Mouse (Mus musculus): ENCODE results near the gene BC049730.
"Not testable (repeated sequence)": the region's sequence is repeated elsewhere in the genome, so short reads cannot be mapped to it uniquely, and the experiment has no call there.

BC049730 gene

DNA sequence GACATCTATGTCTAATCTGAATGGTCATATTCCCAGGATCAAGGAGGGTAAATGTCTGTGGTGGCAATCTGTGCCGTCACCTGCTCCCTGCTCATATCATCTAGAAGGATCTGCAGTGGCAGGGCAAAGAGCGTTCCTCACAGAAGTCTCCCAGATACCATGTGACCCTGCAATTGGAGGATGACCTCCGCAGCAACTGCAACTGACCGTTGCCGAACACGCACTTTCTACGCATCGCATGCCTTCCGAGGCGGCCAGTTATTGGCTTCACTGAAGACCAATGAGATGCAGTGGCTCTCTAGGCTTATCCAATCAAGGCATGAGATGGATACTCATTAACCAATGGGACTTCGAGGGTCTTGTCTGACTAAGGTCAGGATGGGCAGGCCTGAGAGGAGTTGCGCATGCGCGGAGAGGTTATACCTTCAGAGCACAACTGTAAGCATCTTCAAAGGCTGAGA is at the start of gene BC049730:
Gene BC049730, plus strand, starts transcription at position 411 of the 461 bp plus-strand sequence.
- in situ Hi-C loops (cut with MseI, MboI) = no loop called here

- in situ Hi-C loops (cut with MseI, MboI) = no loop called here
Measured at GRCm38 (mm10) chr7:24659737-24660357, 49.2 kb upstream of the BC049730 start.

GRCm38 (mm10) chr7:24661118-24661904 is 47.7 kb upstream of the BC049730 start:
- in situ Hi-C loops (cut with MseI, MboI) = no loop called here

- in situ Hi-C loops (cut with MseI, MboI) = no loop called here
Measured at GRCm38 (mm10) chr7:24662575-24662974, 46.5 kb upstream of the BC049730 start.

DNA sequence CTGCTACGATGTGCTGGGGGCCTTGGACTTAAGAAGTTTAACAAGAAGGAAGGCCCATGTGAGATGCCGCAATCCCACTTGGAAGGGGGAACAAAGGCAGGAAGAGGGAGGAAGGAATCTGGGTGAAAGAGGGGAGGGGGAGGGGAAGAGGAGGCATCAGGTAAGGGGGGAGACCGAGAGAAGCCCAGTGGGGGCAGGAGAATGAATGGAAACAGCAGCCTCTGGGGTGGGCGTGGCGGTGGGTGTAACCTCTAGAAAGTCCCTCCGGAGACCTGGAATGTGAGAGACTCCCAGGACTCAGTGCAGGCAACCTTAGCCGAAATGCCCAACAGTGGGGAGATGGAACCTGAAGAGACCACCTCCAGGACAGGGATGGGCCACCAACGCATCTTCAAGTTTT is 44.7 kb upstream of the BC049730 start:
- in situ Hi-C loops (cut with MseI, MboI) = no loop called here

DNA sequence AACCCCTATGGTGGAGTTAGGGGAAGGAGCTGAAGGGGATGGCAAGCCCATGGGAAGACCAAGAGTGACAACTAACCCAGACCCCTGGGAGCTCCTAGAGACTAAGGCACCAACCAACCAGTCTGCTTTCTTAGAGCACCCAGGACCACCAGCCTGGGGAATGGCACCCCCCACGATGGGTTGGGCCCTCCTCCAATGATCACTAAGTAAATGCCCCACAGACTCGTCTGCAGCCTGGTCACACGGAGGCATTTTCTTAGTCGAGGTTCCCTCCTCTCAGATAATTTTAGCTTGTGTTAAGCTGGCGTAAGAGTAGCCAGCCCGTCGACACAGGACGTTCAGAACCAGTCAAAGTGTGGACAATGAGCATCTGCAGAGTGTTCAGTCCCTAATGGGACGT is 44.1 kb upstream of the BC049730 start:
- in situ Hi-C loops (cut with MseI, MboI) = no loop called here

- in situ Hi-C loops (cut with MseI, MboI) = loop anchor here in 1 of 2 experiments (5.0 kb wide), 1 partner anchor 50 kb away; no protein-coding TSS in a partner anchor
Measured at GRCm38 (mm10) chr7:24671944-24672439, 37.0 kb upstream of the BC049730 start.

GRCm38 (mm10) chr7:24676575-24676974 is 32.5 kb upstream of the BC049730 start, which contains the start of gene Tex101:
TSS of gene Tex101 (minus strand) at chr7:24676675.
- in situ Hi-C loops (cut with MseI, MboI) = no loop called here

DNA sequence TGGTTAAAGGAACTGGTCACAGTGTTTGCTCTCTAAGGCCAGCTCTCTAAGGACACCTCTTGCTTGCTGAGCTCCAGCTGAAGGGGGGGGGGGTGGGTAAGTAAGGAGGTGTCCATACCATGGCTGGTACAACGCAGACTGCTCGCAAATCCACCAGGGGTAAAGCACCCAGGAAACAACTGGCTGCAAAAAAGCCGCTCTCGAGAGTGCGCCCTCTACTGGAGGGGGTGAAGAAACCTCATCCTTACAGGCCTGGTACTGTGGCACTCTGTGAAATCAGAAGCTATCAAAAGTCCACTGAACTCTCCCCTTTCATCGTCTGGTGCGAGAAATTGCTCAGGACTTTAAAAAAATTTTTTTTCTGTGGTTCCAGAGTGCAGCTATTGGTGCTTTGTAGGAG is 24.9 kb upstream of the BC049730 start:
- in situ Hi-C loops (cut with MseI, MboI) = loop anchor here in 1 of 2 experiments (5.0 kb wide), 1 partner anchor 48 kb away; no protein-coding TSS in a partner anchor

GRCm38 (mm10) chr7:24687519-24687918 is 21.5 kb upstream of the BC049730 start:
- in situ Hi-C loops (cut with MseI, MboI) = not testable (repeated sequence)

DNA sequence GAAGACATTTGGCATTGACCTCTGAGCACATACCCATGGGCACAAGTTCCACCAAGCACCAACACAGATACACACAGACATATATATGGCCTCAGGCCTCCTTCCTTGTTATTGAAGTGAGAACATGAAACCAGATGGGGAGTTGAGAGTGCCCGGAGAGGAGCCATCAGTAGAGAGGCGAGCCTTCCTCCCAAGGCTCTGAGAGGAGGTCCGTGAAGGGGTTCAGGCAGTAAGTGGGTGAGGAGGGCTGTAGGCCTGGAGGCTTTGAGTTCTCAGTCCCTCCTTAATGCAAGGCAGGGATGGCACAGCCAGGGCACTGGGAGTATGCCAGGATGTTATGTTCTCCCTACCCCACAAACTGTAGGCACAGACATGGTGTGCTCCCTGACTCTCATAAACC is 16.3 kb upstream of the BC049730 start:
- in situ Hi-C loops (cut with MseI, MboI) = not testable (repeated sequence)

DNA sequence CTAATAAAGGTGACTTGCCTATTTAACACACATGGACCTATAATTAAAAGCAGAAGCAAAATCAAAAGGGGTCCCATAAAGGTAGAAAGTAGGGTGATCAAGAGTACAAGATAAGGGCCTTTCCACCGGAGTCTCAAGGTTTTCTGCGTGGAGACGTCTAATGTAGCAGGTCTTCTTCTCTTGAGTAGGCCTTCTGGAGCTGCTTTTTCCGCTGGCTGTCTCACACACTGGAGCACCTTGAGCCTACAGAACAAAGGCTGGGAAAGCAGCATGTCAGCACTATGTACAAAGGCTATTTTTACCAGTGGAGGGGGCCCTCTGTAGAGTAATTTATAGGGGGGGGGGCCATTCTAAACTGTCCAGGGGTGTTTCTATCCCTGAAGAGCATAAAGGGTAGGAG is 11.2 kb upstream of the BC049730 start:
- in situ Hi-C loops (cut with MseI, MboI) = not testable (repeated sequence)

GRCm38 (mm10) chr7:24702841-24703240 is 6.2 kb upstream of the BC049730 start:
- in situ Hi-C loops (cut with MseI, MboI) = not testable (repeated sequence)

- in situ Hi-C loops (cut with MseI, MboI) = no loop called here
Measured at GRCm38 (mm10) chr7:24715039-24715438, 6.0 kb downstream of the BC049730 start.

GRCm38 (mm10) chr7:24726808-24727207 is 17.8 kb downstream of the BC049730 start, which contains the start of gene Gm4763:
TSS of gene Gm4763 (minus strand) at chr7:24726908.
- in situ Hi-C loops (cut with MseI, MboI) = not testable (repeated sequence)

GRCm38 (mm10) chr7:24735970-24736670 is 27.1 kb downstream of the BC049730 start:
- in situ Hi-C loops (cut with MseI, MboI) = no loop called here

- in situ Hi-C loops (cut with MseI, MboI) = loop anchor here in 1 of 2 experiments (5.0 kb wide), 1 partner anchor 52 kb away; no protein-coding TSS in a partner anchor
Measured at GRCm38 (mm10) chr7:24750695-24751094, 41.7 kb downstream of the BC049730 start.

GRCm38 (mm10) chr7:24751610-24752009 is 42.6 kb downstream of the BC049730 start:
- in situ Hi-C loops (cut with MseI, MboI) = loop anchor here in 1 of 2 experiments (5.0 kb wide), 1 partner anchor 51 kb away; no protein-coding TSS in a partner anchor

DNA sequence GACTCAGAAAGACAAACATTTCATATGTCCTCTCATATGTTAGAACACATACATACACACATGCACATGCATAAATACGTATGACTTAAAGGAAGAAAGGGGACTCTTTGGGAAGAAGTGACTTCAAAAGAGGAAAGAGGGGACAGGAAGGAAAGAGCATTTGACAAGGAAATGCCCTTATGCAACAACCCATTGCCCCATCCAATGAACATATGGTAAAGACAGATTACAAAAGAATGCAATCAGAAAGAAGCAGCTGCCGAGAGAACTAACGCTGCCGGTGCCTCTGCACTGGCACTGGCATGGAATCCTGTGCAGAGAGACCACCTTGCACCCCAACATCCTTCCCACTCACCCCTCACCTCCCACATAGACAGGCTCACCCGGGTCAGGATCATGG is 44.4 kb downstream of the BC049730 start:
- in situ Hi-C loops (cut with MseI, MboI) = loop anchor here in 1 of 2 experiments (5.0 kb wide), 1 partner anchor 49 kb away; no protein-coding TSS in a partner anchor

DNA sequence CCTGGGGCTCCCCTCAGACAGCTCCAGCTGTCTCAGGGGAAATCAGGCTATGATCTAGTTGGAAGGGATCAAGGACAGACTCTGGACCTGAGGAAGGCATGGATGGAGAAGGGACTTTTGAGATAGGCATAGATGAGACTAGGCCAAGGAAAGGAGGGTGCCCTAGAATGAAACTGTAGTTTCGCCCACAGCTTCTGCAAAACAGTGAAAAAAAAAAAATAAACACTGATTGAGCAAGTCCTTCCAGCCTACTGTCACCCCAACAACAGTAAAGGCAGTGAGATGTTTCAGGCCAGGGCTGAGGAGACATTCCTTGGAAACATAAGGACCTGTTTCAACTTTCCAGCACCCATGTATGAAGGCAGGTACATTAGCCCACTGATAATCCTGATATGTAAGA is 49.5 kb downstream of the BC049730 start:
- in situ Hi-C loops (cut with MseI, MboI) = no loop called here

DNA sequence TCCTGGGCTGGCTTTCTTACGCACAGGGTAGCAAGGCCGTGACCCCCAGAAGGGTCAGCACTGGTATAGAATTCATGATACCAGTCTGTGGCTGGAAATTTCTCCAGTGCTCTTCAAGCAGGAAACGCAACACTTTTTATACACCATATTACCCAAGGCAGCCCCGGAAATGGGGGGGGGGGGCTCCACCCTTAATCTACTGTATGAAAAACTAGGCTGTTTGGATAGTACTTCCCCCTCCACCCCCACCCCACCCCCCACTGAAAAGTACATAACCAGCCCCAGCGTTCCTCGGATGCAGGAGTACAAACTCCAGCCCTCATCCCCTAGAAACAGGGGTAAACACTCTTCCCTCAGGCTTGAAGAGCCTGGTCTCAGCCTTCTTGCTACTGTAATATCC is 51.2 kb downstream of the BC049730 start, which contains the start of gene Cd177:
Gene Cd177, minus strand, starts transcription at position 101 of the 400 bp plus-strand sequence.
- in situ Hi-C loops (cut with MseI, MboI) = no loop called here

Measured in mouse trophoblast stem cell (cell line).